Mouse (Mus musculus): ENCODE data around the gene Gm10382. TPM values are rescaled to one million over a fixed set of nuclear protein-coding genes. Genes with fewer than 3 reads are reported as not detected.
A peak's percentile ranks its signal among the peaks of the same experiment; 100 is the strongest.
"Not testable (repeated sequence)": the region's sequence is repeated elsewhere in the genome, so short reads cannot be mapped to it uniquely, and the experiment has no call there.

Gene Gm10382
- polyA plus RNA-seq, 1 experiment from 2014 or later: 0.59 TPM

DNA sequence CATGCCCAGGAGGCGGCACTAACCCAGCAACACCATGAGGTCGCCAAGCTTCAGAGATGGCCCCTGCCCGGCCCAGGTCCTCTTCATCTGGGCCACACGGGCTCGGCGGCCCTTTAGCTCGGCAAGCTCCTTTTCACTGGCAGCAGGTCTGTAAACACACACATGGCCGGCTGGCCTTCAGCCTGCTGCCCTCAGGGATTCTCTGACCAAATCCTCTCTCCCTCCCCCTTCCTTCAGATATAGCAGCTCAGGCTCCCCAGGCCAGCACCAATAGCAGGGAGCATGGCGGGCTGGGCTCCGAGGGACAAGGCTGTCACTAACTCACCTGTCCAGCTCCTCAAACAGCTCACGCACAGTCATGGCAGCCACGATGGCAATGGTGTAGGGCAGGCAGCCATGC, 29.5 kb downstream of the Gm10382 start:
- peaks cover 21% of the 10 kb centered on the region for H3K36me3 ChIP-seq (ENCODE audit: control insufficient read depth, insufficient read depth, low read length)

DNA sequence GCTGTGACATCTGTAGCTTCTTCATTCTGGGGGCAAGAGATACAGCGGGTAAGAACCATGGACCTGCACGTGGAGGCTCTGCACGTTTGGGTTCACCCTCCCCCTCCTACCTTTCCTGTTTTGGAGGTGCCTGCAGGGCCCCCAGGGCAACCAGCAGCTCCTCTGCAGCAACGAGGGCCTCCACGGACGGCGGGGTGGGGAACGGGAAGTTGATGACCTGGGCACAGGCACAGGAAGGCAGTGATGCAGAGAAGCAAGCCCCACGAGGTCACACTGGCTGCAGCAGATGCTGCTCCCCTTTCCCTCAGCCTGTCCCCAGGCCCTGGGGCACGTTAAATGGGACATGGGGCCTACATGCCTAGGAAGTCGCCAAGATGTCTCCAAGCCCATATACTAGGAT, 30.0 kb downstream of the Gm10382 start:
- DNase-seq (ENCODE audit: low spot score) (no peak), ATAC-seq (ENCODE audit: low FRiP score) (no peak)
- no peaks in the 10 kb centered on the region for H3K27me3 ChIP-seq (ENCODE audit: control insufficient read depth, insufficient read depth, low read length)
- no peaks in the 10 kb centered on the region for H3K4me1 ChIP-seq (replicated peaks; ENCODE audit: control insufficient read depth, insufficient read depth, low read length)
- 79% methylated on average over 11 of the region's 11 CpGs for WGBS
- H3K36me3 ChIP-seq (ENCODE audit: control insufficient read depth, insufficient read depth, low read length): peaks cover 22% of the 10 kb centered on the region
- no peak overlapping the region for H3K27ac ChIP-seq (ENCODE audit: low read depth, low read length)
- H3K9me3 ChIP-seq (ENCODE audit: control insufficient read depth, low read length): no peaks in the 10 kb centered on the region
- no peak overlapping the region for H3K9ac ChIP-seq (ENCODE audit: low read depth, low read length)
- H3K4me3 ChIP-seq (ENCODE audit: low read depth, low read length): no peak overlapping the region
- H3K4me2 ChIP-seq (replicated peaks; ENCODE audit: low read depth, low read length): no peak overlapping the region

More for the DNA sequence above, 29.5 kb downstream of the Gm10382 start:
- no peak overlapping the region for H3K9ac ChIP-seq (ENCODE audit: low read depth, low read length)
- no peak overlapping the region for H3K4me3 ChIP-seq (ENCODE audit: low read depth, low read length)
- H3K4me2 ChIP-seq (replicated peaks; ENCODE audit: low read depth, low read length): no peak overlapping the region
- no peaks in the 10 kb centered on the region for H3K9me3 ChIP-seq (ENCODE audit: control insufficient read depth, low read length)
- H3K27me3 ChIP-seq (ENCODE audit: control insufficient read depth, insufficient read depth, low read length): no peaks in the 10 kb centered on the region
- H3K27ac ChIP-seq (ENCODE audit: low read depth, low read length): no peak overlapping the region
- 92% methylated on average over 12 of the region's 12 CpGs for WGBS
- no peaks in the 10 kb centered on the region for H3K4me1 ChIP-seq (replicated peaks; ENCODE audit: control insufficient read depth, insufficient read depth, low read length)
- ATAC-seq (ENCODE audit: low FRiP score) (no peak), DNase-seq (ENCODE audit: low spot score) (no peak)

DNA sequence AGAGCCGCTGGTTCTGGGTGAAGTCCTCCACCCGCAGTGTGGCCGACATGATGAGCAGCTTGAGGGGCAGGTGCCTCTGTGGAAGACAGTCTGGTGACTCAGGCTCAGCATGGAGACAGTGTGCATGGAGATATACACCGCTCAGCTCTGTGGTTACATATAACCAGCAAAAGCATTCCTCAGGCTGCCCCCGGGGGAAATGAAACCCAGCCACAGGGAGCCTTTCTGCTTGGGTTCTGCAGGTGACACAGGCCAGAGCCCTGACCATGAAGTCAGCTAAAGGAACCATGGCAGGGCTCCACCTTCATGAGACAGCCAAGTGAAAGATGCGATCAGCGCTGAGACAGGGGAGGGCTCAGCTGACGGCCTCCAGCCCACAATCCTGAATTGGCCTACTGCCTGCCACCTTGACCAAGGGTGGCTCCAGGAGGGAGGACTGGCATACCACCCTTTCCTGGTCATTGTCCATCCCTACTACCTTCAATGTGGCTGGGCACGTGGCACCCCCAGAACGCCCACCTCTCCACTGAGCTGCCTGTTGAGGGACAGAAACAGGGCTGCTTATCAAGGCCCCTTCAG, 36.7 kb downstream of the Gm10382 start:
- Histone ChIP-seq H3K4me1 (replicated peaks; ENCODE audit: control insufficient read depth, insufficient read depth, low read length) (no peaks in the 10 kb centered on the region), H3K4me3 (ENCODE audit: low read depth, low read length) (no peak overlapping the region), H3K27ac (ENCODE audit: low read depth, low read length) (no peak overlapping the region), H3K36me3 (ENCODE audit: control insufficient read depth, insufficient read depth, low read length) (peaks cover 21% of the 10 kb centered on the region; the same call in 1 of the 2 replicates), H3K4me2 (replicated peaks; ENCODE audit: low read depth, low read length) (no peak overlapping the region), H3K9ac (ENCODE audit: low read depth, low read length) (no peak overlapping the region), H3K9me3 (ENCODE audit: control insufficient read depth, low read length) (no peaks in the 10 kb centered on the region), H3K27me3 (ENCODE audit: control insufficient read depth, insufficient read depth, low read length) (no peaks in the 10 kb centered on the region)
- WGBS: 95% methylated on average over 10 of the region's 10 CpGs
- no peak for ATAC-seq (ENCODE audit: low FRiP score)
- DNase-seq (ENCODE audit: low spot score): no peak

DNA sequence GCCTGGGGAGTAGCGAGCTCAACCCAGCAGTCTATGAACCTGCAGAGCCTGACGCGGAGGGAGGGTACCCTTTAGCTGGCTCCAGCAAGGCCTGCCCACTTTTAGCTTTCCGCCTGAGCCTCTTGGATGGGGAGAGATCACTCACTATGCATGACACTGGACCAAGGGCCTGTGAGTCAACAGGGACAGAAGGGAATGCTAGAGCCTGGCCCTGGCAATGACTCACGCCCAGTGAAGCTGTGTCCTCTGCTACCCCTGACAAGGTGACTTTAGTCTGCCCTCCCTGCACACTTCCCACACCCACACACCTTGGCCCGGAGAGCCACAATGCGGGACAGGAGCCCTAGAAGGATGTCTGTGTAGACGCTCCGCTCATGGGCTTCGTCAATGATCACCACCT, 37.2 kb downstream of the Gm10382 start:
- ATAC-seq (ENCODE audit: low FRiP score) (no peak), DNase-seq (ENCODE audit: low spot score) (no peak)
- no peak overlapping the region for H3K4me2 ChIP-seq (replicated peaks; ENCODE audit: low read depth, low read length)
- H3K4me1 ChIP-seq (replicated peaks; ENCODE audit: control insufficient read depth, insufficient read depth, low read length): no peaks in the 10 kb centered on the region
- no peak overlapping the region for H3K9ac ChIP-seq (ENCODE audit: low read depth, low read length)
- peaks cover 21% of the 10 kb centered on the region; the same call in 1 of the 2 replicates for H3K36me3 ChIP-seq (ENCODE audit: control insufficient read depth, insufficient read depth, low read length)
- no peak overlapping the region for H3K27ac ChIP-seq (ENCODE audit: low read depth, low read length)
- 94% methylated on average over 10 of the region's 10 CpGs for WGBS
- H3K9me3 ChIP-seq (ENCODE audit: control insufficient read depth, low read length): no peaks in the 10 kb centered on the region
- H3K4me3 ChIP-seq (ENCODE audit: low read depth, low read length): no peak overlapping the region
- no peaks in the 10 kb centered on the region for H3K27me3 ChIP-seq (ENCODE audit: control insufficient read depth, insufficient read depth, low read length)

DNA sequence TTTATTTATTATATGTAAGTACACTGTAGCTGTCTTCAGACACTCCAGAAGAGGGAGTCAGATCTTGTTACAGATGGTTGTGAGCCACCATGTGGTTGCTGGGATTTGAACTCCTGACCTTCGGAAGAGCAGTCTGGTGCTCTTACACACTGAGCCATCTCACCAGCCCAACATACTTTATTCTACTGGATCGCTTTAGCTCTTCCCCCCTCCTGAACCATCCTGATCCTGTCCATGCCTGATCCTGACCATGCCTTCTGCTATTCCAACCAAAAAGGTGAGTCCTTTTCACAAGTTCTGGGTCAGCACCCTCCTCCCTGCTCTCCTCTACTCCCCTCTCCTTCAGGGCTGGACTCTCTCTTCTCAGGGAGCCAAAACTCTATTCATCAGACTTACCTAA, 43.2 kb downstream of the Gm10382 start:
- not testable (repeated sequence) for H3K27me3 ChIP-seq (ENCODE audit: control insufficient read depth, insufficient read depth, low read length); H3K27ac ChIP-seq (ENCODE audit: low read depth, low read length); H3K9me3 ChIP-seq (ENCODE audit: control insufficient read depth, low read length); H3K9ac ChIP-seq (ENCODE audit: low read depth, low read length); H3K4me3 ChIP-seq (ENCODE audit: low read depth, low read length); ATAC-seq (ENCODE audit: low FRiP score); H3K4me2 ChIP-seq (replicated peaks; ENCODE audit: low read depth, low read length); H3K4me1 ChIP-seq (replicated peaks; ENCODE audit: control insufficient read depth, insufficient read depth, low read length); DNase-seq (ENCODE audit: low spot score)
- 0 out of 2 replicates have a peak, but pooled peaks cover 11% of the 10 kb centered on the region for H3K36me3 ChIP-seq (ENCODE audit: control insufficient read depth, insufficient read depth, low read length)
- WGBS: 100% methylated on average over 2 of the region's 2 CpGs

DNA sequence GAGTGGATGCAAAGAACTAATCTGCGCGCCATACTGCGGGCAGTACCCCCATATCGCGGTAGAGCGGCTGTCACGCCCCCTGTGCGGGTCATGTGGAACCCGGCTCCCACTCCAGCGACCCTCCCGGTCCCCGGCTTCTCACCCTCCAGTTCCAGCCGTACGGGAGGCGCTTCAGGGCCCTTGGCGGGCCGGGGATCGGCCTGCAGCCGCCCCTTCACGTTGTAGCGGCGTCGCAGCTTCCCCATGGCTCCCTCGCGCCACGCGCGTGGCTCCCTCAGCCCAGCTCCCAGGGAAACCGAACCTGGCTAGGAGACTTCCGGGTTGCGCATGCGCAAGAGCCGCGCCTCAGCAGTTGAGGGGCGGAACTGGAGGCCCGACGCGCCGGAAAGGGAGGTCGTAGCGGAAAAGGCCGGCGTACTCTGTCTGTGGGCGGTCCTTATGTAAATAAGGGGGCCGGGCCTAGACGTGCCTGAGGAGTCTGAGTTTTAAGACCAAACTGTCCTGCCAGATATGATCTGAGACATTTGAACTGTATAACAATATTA, 44.7 kb downstream of the Gm10382 start, which contains the start of gene Dhx37:
Gene Dhx37 (minus strand): TSS at position 329 of the 545 bp plus-strand sequence.
- Histone ChIP-seq H3K27ac (ENCODE audit: low read depth, low read length) (no peak within 1 kb of the TSS), H3K36me3 (ENCODE audit: control insufficient read depth, insufficient read depth, low read length) (0 out of 2 replicates have a peak, but pooled peaks cover 2% of the 10 kb centered on the region), H3K9me3 (ENCODE audit: control insufficient read depth, low read length) (no peaks in the 10 kb centered on the region), H3K27me3 (ENCODE audit: control insufficient read depth, insufficient read depth, low read length) (no peaks in the 10 kb centered on the region), H3K4me1 (replicated peaks; ENCODE audit: control insufficient read depth, insufficient read depth, low read length) (peaks cover 5% of the 10 kb centered on the region; the same call in 1 of the 2 replicates), H3K4me2 (replicated peaks; ENCODE audit: low read depth, low read length) (peak within 1 kb of the TSS; percentile 83), H3K4me3 (ENCODE audit: low read depth, low read length) (peak within 1 kb of the TSS; percentile 72), H3K9ac (ENCODE audit: low read depth, low read length) (peak within 1 kb of the TSS; percentile 69)
- ATAC-seq (ENCODE audit: low FRiP score): peak; percentile 96
- peak; percentile 97 for DNase-seq (ENCODE audit: low spot score)
- under 1% methylated on average over 46 of the region's 46 CpGs for WGBS

DNA sequence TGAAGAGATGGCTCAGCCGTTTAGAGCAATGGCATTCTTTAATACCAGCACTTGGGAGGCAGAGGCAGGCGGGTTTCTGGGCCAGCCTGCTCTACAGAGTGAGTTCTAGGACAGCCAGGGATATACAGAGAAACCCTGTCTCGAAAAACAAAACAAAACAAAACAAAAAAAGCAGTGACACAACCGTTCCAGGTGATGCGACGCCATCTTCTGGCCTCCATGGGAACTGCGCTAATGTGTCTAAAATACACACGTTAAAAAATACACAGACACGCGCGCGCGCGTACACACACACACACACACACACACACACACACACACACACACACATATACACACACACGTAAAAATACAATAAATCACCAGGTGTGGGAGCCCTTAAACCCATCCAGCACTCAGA, 45.2 kb downstream of the Gm10382 start:
- 56% methylated on average over 15 of the region's 15 CpGs for WGBS
- not testable (repeated sequence) for H3K9ac ChIP-seq (ENCODE audit: low read depth, low read length); H3K4me3 ChIP-seq (ENCODE audit: low read depth, low read length); H3K4me2 ChIP-seq (replicated peaks; ENCODE audit: low read depth, low read length); DNase-seq (ENCODE audit: low spot score); H3K9me3 ChIP-seq (ENCODE audit: control insufficient read depth, low read length); H3K27ac ChIP-seq (ENCODE audit: low read depth, low read length); H3K27me3 ChIP-seq (ENCODE audit: control insufficient read depth, insufficient read depth, low read length); H3K36me3 ChIP-seq (ENCODE audit: control insufficient read depth, insufficient read depth, low read length); H3K4me1 ChIP-seq (replicated peaks; ENCODE audit: control insufficient read depth, insufficient read depth, low read length)
- peak; percentile 31; the same call in 1 of the 2 replicates for ATAC-seq (ENCODE audit: low FRiP score)
